Mouse (Mus musculus) limb, embryonic 14.5 days (tissue): Measurements from ENCODE around the gene Tbc1d17. TPM values are rescaled to one million over a fixed set of nuclear protein-coding genes. Genes with fewer than 3 reads are reported as not detected.
A peak's percentile ranks its signal among the peaks of the same experiment; 100 is the strongest.

Experiments used
- ATAC-seq: fragments of 200-750 bp; cut with Nextera tagmentation; 2 replicates; pipeline ENCODE4 v1.8.0; 2017; ENCODE audit warnings: low read depth, moderate number of reproducible peaks, moderate TSS enrichment; ENCODE audit not compliant: low FRiP score
- DNase-seq: peaks from one replicate; pipeline ENCODE4 v3.0.0-alpha.2; 2015; ENCODE audit warnings: low spot score
- H3K27ac ChIP-seq: fragments of 300-500 bp; sonication (generic); replicated peaks from 2 replicates; pipeline ENCODE4 v1.5.1; 2014; ENCODE audit warnings: low read depth, mild to moderate bottlenecking, low read length, moderate library complexity, mixed read lengths
- H3K27me3 ChIP-seq: fragments of 300-500 bp; sonication (generic); 2 replicates; pipeline ENCODE4 v1.6.1; 2014; ENCODE audit warnings: low read length, mixed read lengths; ENCODE audit not compliant: control insufficient read depth, insufficient read depth
- H3K36me3 ChIP-seq: fragments of 300-500 bp; sonication (generic); 2 replicates; pipeline ENCODE4 v1.6.1; 2014; ENCODE audit warnings: mild to moderate bottlenecking, low read length, moderate library complexity, mixed read lengths; ENCODE audit not compliant: control insufficient read depth, insufficient read depth
- H3K4me1 ChIP-seq: fragments of 300-500 bp; sonication (generic); 2 replicates; pipeline ENCODE4 v1.6.1; 2014; ENCODE audit warnings: antibody characterized with exemption, low read length, mixed read lengths; ENCODE audit not compliant: control insufficient read depth, insufficient read depth
- H3K4me2 ChIP-seq: fragments of 300-500 bp; sonication (generic); replicated peaks from 2 replicates; pipeline ENCODE4 v1.6.1; 2014; ENCODE audit warnings: low read depth, mild to moderate bottlenecking, low read length, moderate library complexity; ENCODE audit not compliant: severe bottlenecking
- H3K4me3 ChIP-seq: fragments of 300-500 bp; sonication (generic); replicated peaks from 2 replicates; pipeline ENCODE4 v1.5.1; 2014; ENCODE audit warnings: low read length
- H3K9ac ChIP-seq: fragments of 300-500 bp; sonication (generic); 2 replicates; pipeline ENCODE4 v1.6.1; 2014; ENCODE audit warnings: mild to moderate bottlenecking, low read depth, low read length, moderate library complexity; ENCODE audit not compliant: severe bottlenecking
- H3K9me3 ChIP-seq: fragments of 300-500 bp; sonication (generic); 2 replicates; pipeline ENCODE4 v1.6.1; 2016; ENCODE audit warnings: low read length; ENCODE audit not compliant: control insufficient read depth
- POLR2A ChIP-seq: fragments of 200-500 bp; IDR thresholded peaks from 2 replicates; pipeline ENCODE4 v1.8.0; 2012; ENCODE audit warnings: inconsistent platforms, mild to moderate bottlenecking, moderate library complexity, borderline replicate concordance; ENCODE audit not compliant: insufficient read depth, insufficient read length; ENCODE audit errors: extremely low read depth
- WGBS: fragments of 180-500 bp; shearing (Covaris S2); extraction: QIAGEN DNeasy Blood & Tissue Kit; methylation state at CpG from one replicate; pipeline ENCODE4 v1.1.7; 2014; 5-methylcytosine and 5-hydroxymethylcytosine counted together
- polyA plus RNA-seq, 2 experiments: library from polyadenylated mRNA; depleted of rRNA in 1 of 2; stranded (reverse) in 1 of 2; unstranded in 1 of 2; fragments of >200 nt; fragmentation: Nextera tagmentation in 1 of 2; extraction: Ambion mirVana in 1 of 2; gene quantifications; 2 replicates each; pipeline versions ENCODE4 v1.2.1 to v1.2.3; 2012 to 2014

The Tbc1d17 gene
- polyA plus RNA-seq, 2 experiments = 76.0 to 86.0 TPM

GRCm38 (mm10) chr7:44845006-44845405 is 3.9 kb downstream of the Tbc1d17 start:
- no peak overlapping the region for H3K9ac ChIP-seq
- no peak overlapping the region for H3K27ac ChIP-seq
- 88% methylated on average over 10 of the region's 10 CpGs for WGBS
- H3K4me2 ChIP-seq = no peak overlapping the region
- H3K4me1 ChIP-seq = peaks cover 9% of the 10 kb centered on the region
- H3K36me3 ChIP-seq = peaks cover 69% of the 10 kb centered on the region
- H3K4me3 ChIP-seq = no peak overlapping the region
- no peak for ATAC-seq
- peaks cover 13% of the 10 kb centered on the region; the same call in 1 of the 2 replicates for H3K27me3 ChIP-seq
- no peak for TF ChIP-seq POLR2A
- DNase-seq = no peak
- H3K9me3 ChIP-seq = no peaks in the 10 kb centered on the region

- ATAC-seq (no peak), DNase-seq (no peak)
- whole genome bisulfite sequencing = 97% methylated on average over 8 of the region's 8 CpGs
- no peak overlapping the region for H3K4me2 ChIP-seq
- peaks cover 70% of the 10 kb centered on the region for H3K36me3 ChIP-seq
- TF ChIP-seq POLR2A = no peak
- no peak overlapping the region for H3K9ac ChIP-seq
- peaks cover 7% of the 10 kb centered on the region; the same call in 1 of the 2 replicates for H3K4me1 ChIP-seq
- peaks cover 27% of the 10 kb centered on the region; the same call in 1 of the 2 replicates for H3K27me3 ChIP-seq
- no peak overlapping the region for H3K27ac ChIP-seq
- no peak overlapping the region for H3K4me3 ChIP-seq
- H3K9me3 ChIP-seq = no peaks in the 10 kb centered on the region
Measured at GRCm38 (mm10) chr7:44841825-44842463, 6.9 kb downstream of the Tbc1d17 start.

- ATAC-seq (no peak), DNase-seq (no peak)
- Histone ChIP-seq H3K4me2 (peak overlapping the region; percentile 47; the same call in 1 of the 2 replicates), H3K27me3 (peaks cover 27% of the 10 kb centered on the region; the same call in 1 of the 2 replicates), H3K9ac (no peak overlapping the region), H3K9me3 (no peaks in the 10 kb centered on the region), H3K27ac (no peak overlapping the region), H3K36me3 (peaks cover 56% of the 10 kb centered on the region), H3K4me3 (peak overlapping the region; percentile 31; the same call in 1 of the 2 replicates), H3K4me1 (peaks cover 7% of the 10 kb centered on the region; the same call in 1 of the 2 replicates)
- WGBS = 40% methylated on average over 14 of the region's 14 CpGs
- TF ChIP-seq POLR2A = no peak
Measured at GRCm38 (mm10) chr7:44840426-44840825, 8.5 kb downstream of the Tbc1d17 start.

- Histone ChIP-seq H3K27ac (no peak overlapping the region), H3K4me1 (peaks cover 7% of the 10 kb centered on the region; the same call in 1 of the 2 replicates), H3K9me3 (no peaks in the 10 kb centered on the region), H3K4me3 (peak overlapping the region; percentile 31), H3K36me3 (peaks cover 48% of the 10 kb centered on the region), H3K9ac (peak overlapping the region; percentile 13), H3K4me2 (peak overlapping the region; percentile 47), H3K27me3 (peaks cover 27% of the 10 kb centered on the region; the same call in 1 of the 2 replicates)
- DNase-seq (peak; percentile 31), ATAC-seq (peak; percentile 37)
- WGBS = 2% methylated on average over 45 of the region's 58 CpGs
- no peak for TF ChIP-seq POLR2A
Measured at GRCm38 (mm10) chr7:44839491-44840191, 9.2 kb downstream of the Tbc1d17 start.

- Histone ChIP-seq H3K36me3 (peaks cover 43% of the 10 kb centered on the region), H3K9me3 (no peaks in the 10 kb centered on the region), H3K4me3 (peak overlapping the region; percentile 31), H3K4me2 (peak overlapping the region; percentile 47), H3K4me1 (peaks cover 7% of the 10 kb centered on the region; the same call in 1 of the 2 replicates), H3K9ac (peak overlapping the region; percentile 13), H3K27me3 (peaks cover 27% of the 10 kb centered on the region; the same call in 1 of the 2 replicates), H3K27ac (no peak overlapping the region)
- no peak for TF ChIP-seq POLR2A
- no peak for DNase-seq
- no peak for ATAC-seq
- 32% methylated on average over 11 of the region's 11 CpGs for WGBS
Measured at GRCm38 (mm10) chr7:44839171-44839490, 9.7 kb downstream of the Tbc1d17 start.
